Mouse (Mus musculus): Measurements from ENCODE around the gene Acp5. TPM values are rescaled to one million over a fixed set of nuclear protein-coding genes. Genes with fewer than 3 reads are reported as not detected.

Acp5 gene
- total and polyA plus RNA-seq, 3 experiments, result 0.34 TPM; not detected in 2

DNA sequence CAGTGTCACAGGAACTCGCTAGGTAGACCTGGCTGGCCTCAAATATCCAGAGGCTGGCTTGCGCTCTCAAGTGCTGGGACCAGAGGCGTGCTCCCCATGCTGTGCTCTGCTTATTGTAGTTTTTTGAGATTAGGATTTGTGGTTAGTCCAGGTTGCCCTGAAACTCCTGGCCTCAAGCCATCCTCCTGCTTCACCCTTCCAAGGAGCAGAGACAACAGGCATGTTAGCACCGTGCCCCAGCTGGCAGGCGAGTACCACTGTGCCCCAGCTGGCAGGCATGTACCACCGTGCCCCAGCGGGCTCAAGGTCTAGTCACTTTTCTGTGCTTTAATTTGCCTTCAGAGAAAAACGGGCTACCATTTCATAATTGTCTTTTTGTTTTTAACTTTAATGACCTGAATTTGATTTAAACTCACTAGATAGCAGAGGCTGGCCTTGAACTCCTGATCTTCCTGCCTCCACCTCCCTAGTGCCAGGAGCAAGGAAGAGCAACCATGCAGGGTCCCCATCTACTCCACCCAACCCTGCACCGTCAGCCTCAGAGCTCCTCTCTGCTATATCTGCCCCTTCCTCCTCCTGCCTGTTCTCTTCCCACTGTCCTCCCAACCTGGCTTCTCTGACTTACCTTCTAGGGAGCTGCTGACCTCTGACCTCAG lies 395 bp downstream of the Acp5 start:
- Histone ChIP-seq H3K4me3 (replicated peaks in 1 of 3; ENCODE audit: low read depth in 2 of 3, low read length in 2 of 3, poor library complexity in 1 of 3) (no peak overlapping the region), H3K27me3 (replicated peaks) (no peaks in the 10 kb centered on the region), H3K27ac (ENCODE audit: insufficient read depth, low read depth) (no peak overlapping the region), H3K4me1 (ENCODE audit: control insufficient read depth in 1 of 2, insufficient read depth in 2 of 2) (peaks cover 2 to 3% of the 10 kb centered on the region in 2 experiments; a peak in 2 of 4 replicates), H3K79me2 (replicated peaks; ENCODE audit: control insufficient read depth, extremely low read depth, insufficient read depth, poor library complexity, severe bottlenecking) (no peaks in the 10 kb centered on the region), H3K9ac (ENCODE audit: insufficient read depth, low read depth) (no peak overlapping the region), H3K36me3 (replicated peaks in 1 of 2; ENCODE audit: control insufficient read depth in 1 of 2, insufficient read depth in 1 of 2, low read length in 1 of 2) (no peaks in the 10 kb centered on the region), H3K4me2 (ENCODE audit: insufficient read depth, low read depth, poor library complexity, severe bottlenecking) (no peak overlapping the region), H3K9me3 (replicated peaks; ENCODE audit: low read length) (peaks cover 9% of the 10 kb centered on the region)
- dilution Hi-C loops (cut with MboI; ENCODE audit: extremely low pct_ligation_motif_present, extremely low pct_unique_long_range_greater_than_20kb, low sequenced_read_pairs), result no loop called here
- TF ChIP-seq ZNF384 (IDR thresholded peaks at IDR 0.05; ENCODE audit: low read depth, low read length), result no peak
- TF ChIP-seq EP300 (IDR thresholded peaks at IDR 0.05; ENCODE audit: low read length), result no peak
- TF ChIP-seq IRF4 (IDR thresholded peaks at IDR 0.05; ENCODE audit: low read depth, low read length), result no peak
- TF ChIP-seq JUND (conservative IDR thresholded peaks at IDR 0.05; ENCODE audit: low read depth, low read length), result no peak
- no peak for TF ChIP-seq USF1 (IDR thresholded peaks at IDR 0.05; ENCODE audit: low read depth, low read length)
- TF ChIP-seq SMC3 (IDR thresholded peaks at IDR 0.05; ENCODE audit: low read depth, low read length), result no peak
- no peak for TF ChIP-seq NELFE (IDR thresholded peaks at IDR 0.05; ENCODE audit: low read depth, low read length)
- no peak for TF ChIP-seq ELF1 (IDR thresholded peaks at IDR 0.05; ENCODE audit: low read depth, low read length)
- TF ChIP-seq SIN3A (IDR thresholded peaks at IDR 0.05; ENCODE audit: low read length), result no peak
- no peak for TF ChIP-seq MAX (IDR thresholded peaks at IDR 0.05; ENCODE audit: low read length)
- TF ChIP-seq GABPA (IDR thresholded peaks at IDR 0.05; ENCODE audit: insufficient replicate concordance, low read depth, low read length), result no peak
- TF ChIP-seq E2F4 (IDR thresholded peaks at IDR 0.05; ENCODE audit: insufficient replicate concordance, low read depth, low read length), result no peak
- TF ChIP-seq NRF1 (IDR thresholded peaks at IDR 0.05; ENCODE audit: low read depth, low read length), result no peak
- no peak for TF ChIP-seq CHD1 (IDR thresholded peaks at IDR 0.05; ENCODE audit: low read depth, low read length)
- TF ChIP-seq UBTF (IDR thresholded peaks at IDR 0.05; ENCODE audit: low read depth, low read length), result no peak
- no peak for TF ChIP-seq USF2 (conservative IDR thresholded peaks at IDR 0.05; ENCODE audit: low read depth, low read length)
- TF ChIP-seq POLR2AphosphoS2 (IDR thresholded peaks at IDR 0.05; ENCODE audit: low read depth, low read length), result no peak
- TF ChIP-seq BHLHE40 (IDR thresholded peaks at IDR 0.05; ENCODE audit: low read depth, low read length), result no peak
- TF ChIP-seq ZC3H11A (IDR thresholded peaks at IDR 0.05; ENCODE audit: low read depth, low read length), result no peak
- TF ChIP-seq MEF2A (IDR thresholded peaks at IDR 0.05; ENCODE audit: borderline replicate concordance, low read depth, low read length), result no peak
- in situ Hi-C loops (cut with MboI; ENCODE audit: low pct_ligation_motif_present, low pct_unique_long_range_greater_than_20kb, low sequenced_read_pairs), result no loop called here
- no peak for DNase-seq (ENCODE audit: extremely low read depth)

Measured in CH12.LX (cell line).